Mouse (Mus musculus) gastrocnemius, adult 2 months (tissue): ENCODE data around the gene Kalrn. TPM values are rescaled to one million over a fixed set of nuclear protein-coding genes. Genes with fewer than 3 reads are reported as not detected.

ENCODE experiments used
- DNase-seq: peaks from one replicate; pipeline ENCODE4 v3.0.0; 2022
- H3K27ac ChIP-seq: fragments of 200-600 bp; 2 replicates; pipeline ENCODE4 v1.8.1; 2022; ENCODE audit warnings: mild to moderate bottlenecking
- H3K4me3 ChIP-seq: fragments of 200-600 bp; 2 replicates; pipeline ENCODE4 v1.8.1; 2022; ENCODE audit warnings: mild to moderate bottlenecking, moderate library complexity
- CTCF ChIP-seq: fragments of 200-600 bp; IDR thresholded peaks from 2 replicates; pipeline ENCODE4 v1.8.1; 2022; ENCODE audit warnings: antibody characterized with exemption, mild to moderate bottlenecking, moderate library complexity
- intact Hi-C: fragments of 180-260 bp; cut with DNase I; formaldehyde crosslinking; loops from one replicate; pipeline ENCODE4 v1.15.1; 2025
- total RNA-seq, 2 experiments: library from RNA; stranded (reverse); gene quantifications; 2 replicates each; pipeline ENCODE4 v1.2.3; 2021

Gene Kalrn
- total RNA-seq, 2 experiments from 2014 or later = 21.8 to 28.3 TPM

DNA sequence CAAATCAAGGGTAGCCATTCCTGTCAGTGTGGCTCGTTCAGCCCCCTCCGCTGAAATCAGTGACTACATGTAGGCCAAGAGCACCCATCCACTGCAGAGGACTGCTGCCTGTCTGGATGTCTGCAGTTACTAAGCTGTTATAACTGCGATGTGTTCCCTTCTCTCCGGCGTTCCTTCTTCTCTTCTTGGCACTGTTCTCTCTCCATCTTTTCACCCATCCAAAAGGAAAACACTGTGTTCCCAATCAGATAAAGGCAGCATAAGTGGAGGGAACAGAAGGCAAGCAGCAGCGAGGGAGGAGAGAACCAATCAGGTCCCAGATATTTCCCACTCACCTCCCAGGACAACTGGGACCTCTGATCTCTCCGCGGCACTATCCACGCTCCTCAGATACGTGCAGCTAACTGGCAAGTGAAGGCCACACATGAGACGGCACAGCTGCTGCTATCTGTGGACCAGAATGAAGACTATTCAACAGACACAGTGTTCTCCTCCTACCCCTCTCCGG, 56.4 kb downstream of the Kalrn start:
- DNase-seq = no peak
- TF ChIP-seq CTCF = no peak
- H3K27ac ChIP-seq = no peak overlapping the region
- no peak overlapping the region for H3K4me3 ChIP-seq
- intact Hi-C loops = no loop called here

DNA sequence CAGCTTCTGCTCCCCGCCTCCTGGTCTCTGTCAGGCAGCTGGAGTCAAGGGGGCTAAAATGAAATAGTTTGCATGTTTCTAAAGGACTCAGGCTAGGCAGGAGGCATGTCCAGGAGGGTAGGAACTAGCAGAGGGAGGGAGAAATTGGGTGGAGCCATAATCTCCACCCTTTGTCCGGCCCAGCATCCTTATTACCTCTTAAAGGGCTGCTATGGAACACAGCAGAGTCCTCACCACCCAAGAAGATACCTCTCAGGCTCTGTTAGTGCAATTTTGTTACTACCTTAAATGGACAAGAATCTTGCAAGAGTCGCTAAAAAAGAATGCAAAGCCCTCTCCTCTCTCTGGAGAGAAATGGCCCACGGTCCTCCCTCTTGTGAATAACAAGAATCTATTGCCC, 57.8 kb downstream of the Kalrn start:
- no peak for DNase-seq
- Histone ChIP-seq H3K4me3 (no peak overlapping the region), H3K27ac (no peak overlapping the region)
- no peak for TF ChIP-seq CTCF
- intact Hi-C loops = no loop called here

DNA sequence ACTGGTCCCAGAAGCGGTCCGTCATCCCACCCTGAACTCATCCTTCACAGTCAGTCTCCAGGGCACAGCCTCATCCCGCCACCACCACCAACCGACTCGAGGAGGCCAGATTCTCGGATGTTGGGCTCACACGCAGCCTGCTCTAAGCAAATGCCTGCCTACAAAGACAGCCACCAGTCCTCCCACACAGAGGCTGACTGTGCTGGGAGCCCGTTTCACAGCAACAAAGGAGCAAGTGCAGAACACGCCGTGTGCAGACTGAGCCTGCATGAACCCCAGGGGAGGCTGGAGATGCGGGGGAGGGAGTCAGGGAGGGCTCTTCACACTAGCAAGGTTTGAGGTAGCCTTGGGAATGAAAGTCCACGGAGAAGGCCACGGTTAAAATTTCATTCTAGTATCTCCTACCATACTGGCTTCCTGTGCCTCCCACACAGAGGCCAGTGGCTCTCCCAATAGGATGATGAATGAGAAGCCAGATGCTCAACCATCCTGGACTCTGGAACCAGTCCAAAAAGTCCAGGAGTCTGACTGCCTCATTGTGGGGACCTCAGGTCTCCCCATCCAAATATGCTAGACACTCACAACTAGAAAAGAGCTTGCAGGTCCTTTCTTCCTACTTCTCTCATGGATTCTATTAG, 59.3 kb downstream of the Kalrn start:
- DNase-seq = no peak
- H3K27ac ChIP-seq = no peak overlapping the region
- H3K4me3 ChIP-seq = no peak overlapping the region
- intact Hi-C loops = no loop called here
- TF ChIP-seq CTCF = no peak

DNA sequence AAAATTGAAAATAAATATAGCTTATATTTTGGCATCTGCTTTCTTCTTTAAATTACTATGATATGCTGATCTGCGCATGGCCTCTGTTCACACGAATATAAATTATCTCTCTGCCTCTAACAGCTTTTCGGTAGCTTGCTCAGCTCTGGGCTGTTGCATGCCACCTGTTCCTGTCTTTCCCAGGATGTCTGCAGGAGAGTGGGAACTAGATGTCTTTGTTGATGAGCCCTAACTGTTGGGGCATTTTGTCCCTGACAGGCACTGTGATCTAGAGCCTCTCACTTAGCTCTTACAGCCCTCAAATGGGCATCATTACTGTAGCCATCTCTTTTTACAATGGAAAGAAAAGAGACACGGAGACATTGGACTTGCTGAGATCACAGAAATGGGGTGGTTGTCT, 61.0 kb downstream of the Kalrn start:
- intact Hi-C loops = no loop called here
- no peak overlapping the region for H3K4me3 ChIP-seq
- DNase-seq = no peak
- no peak overlapping the region for H3K27ac ChIP-seq
- TF ChIP-seq CTCF = no peak

DNA sequence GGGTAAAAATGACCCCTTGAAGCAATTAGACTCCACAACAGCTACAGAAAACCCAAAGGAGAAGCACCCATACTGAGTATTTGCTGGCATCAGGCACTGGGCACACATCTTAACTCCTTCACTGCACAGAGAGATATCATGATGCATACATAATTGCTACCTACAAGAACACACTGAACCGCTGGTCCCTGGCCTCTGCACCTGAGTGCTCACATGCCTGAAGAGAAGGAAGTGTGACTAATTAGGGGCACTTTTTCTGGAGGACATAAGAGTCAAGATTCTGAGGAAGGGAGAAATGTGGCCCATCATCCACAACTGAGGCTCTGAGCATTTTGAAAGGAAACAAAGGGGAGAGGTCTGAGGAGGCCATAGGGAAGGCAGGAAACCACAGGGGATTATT, 65.2 kb downstream of the Kalrn start:
- intact Hi-C loops = no loop called here
- DNase-seq = no peak
- H3K27ac ChIP-seq = no peak overlapping the region
- H3K4me3 ChIP-seq = no peak overlapping the region
- TF ChIP-seq CTCF = no peak

DNA sequence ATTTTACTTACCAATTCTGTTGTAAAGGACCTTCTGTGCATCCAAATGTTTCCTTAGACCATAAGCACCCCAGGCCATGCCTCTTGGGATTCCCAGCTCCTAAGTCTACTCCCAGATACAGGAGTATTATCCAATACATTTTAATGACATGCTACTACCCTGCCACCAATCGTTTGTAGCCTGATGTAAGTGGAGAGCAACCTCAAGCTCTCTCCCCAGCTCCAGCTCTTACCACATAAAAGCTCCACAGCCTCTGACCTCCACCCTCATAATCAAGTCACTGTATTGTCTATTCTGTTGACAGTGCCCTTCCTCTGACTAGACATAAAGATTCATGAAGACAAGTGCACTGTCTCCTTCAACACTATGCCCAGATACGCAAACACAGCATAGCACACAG, 67.3 kb downstream of the Kalrn start:
- Histone ChIP-seq H3K4me3 (no peak overlapping the region), H3K27ac (no peak overlapping the region)
- no peak for DNase-seq
- TF ChIP-seq CTCF = no peak
- intact Hi-C loops = no loop called here

DNA sequence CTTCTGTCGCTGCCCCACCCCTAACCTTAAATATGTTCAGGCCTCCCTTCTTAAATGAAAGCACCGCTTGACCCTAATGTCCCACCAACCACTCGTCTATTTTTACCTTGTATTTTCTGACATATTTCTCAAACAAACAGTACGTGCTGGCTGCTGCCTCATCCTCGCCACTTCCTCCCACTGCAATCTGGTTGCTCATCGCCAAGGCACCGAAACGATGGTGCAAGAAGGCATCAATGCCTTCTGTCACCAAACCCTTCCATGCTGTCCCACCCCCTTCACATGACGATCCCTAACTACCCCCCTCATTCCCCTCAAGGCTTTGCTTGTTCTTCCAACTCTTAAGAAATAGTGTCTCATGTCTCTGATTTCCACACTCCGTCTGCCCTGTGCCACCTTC, 69.1 kb downstream of the Kalrn start:
- H3K27ac ChIP-seq = no peak overlapping the region
- intact Hi-C loops = no loop called here
- no peak overlapping the region for H3K4me3 ChIP-seq
- no peak for TF ChIP-seq CTCF
- no peak for DNase-seq

DNA sequence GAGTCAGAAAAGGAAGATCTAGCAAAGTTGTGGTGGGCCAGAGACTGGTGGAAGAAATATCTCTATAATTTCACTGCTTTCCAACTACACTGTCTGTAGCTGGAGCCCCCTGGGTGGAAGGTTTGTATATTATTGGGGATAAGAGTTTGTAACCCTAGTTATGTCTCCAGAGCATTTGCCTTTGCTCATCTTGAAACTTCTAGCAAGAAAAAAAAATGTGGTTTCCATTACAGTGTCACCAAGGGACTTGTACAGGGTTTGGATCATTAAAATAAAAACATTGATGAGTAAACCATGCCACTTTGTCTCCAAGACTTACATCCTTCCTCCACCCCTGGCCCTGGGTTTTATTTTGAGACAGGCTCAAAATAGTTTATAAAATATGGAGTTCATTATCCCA, 71.2 kb downstream of the Kalrn start:
- intact Hi-C loops = no loop called here
- TF ChIP-seq CTCF = no peak
- no peak overlapping the region for H3K4me3 ChIP-seq
- peak overlapping the region; percentile 28; the same call in 1 of the 2 replicates for H3K27ac ChIP-seq
- DNase-seq = no peak

DNA sequence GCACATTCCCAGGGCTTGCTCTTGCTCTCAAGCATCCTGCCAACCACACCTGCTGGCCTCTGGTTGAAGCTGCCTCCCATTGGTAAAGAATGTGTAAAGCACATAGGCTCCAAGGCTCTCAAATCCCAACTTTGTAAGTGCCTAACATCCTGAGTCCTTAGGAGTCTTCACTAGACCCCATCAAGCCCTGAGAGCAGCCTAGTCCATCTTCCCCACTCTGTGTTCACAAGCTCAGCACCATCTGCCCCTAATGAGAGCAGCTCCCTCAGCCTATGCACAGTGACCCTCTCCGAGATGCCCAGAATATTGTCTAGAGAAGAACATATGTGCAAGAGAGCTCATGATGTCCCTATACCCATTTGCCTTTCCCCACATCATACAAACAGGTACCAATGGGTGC, 78.6 kb downstream of the Kalrn start:
- Histone ChIP-seq H3K4me3 (no peak overlapping the region), H3K27ac (peak overlapping the region; percentile 73)
- no peak for DNase-seq
- intact Hi-C loops = loop anchor here (5.0 kb wide), 1 partner anchor 122 kb away; no protein-coding TSS in a partner anchor
- TF ChIP-seq CTCF = no peak

DNA sequence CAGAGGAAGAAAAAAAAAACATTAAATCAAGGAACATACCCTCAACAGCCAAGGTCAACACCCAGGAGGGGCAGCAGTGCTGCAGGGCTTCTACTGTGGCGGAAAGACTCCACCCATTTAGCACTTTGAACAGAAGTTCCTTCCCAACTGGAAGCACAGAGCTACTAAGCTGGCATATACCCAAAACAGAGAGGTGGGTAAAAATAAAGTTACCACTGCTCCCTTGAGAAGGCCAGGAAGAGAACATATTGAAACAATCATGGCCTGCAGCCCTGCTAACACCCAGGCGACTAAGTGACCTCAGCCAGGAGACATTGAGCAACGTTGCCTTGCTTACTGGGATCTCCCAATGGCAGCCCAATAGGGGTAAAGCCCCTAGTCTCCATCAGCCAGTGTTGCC, 79.4 kb downstream of the Kalrn start:
- intact Hi-C loops = loop anchor here (5.0 kb wide), 1 partner anchor 122 kb away; no protein-coding TSS in a partner anchor
- H3K27ac ChIP-seq = peak overlapping the region; percentile 73
- TF ChIP-seq CTCF = no peak
- peak overlapping the region; percentile 26; the same call in 1 of the 2 replicates for H3K4me3 ChIP-seq
- peak; percentile 54 for DNase-seq

DNA sequence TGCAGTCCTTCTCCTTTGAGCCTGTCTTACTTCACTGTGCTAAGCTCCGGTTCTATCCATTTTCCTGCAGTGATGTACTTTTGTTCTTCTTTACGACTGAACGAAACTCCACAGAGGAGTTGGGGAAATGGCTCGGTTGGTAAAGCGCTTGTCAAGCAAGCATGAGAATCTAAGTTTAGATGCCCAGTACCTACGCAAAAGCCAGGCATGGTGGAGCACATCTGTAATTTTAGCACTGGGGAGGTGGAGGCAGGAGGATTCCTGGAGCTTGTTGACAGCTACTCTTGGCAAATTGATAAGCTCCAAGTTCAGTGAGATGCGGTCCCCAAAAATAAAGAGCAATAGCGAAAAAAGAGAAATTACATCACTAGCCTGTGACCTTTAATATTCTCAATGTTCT, 82.1 kb downstream of the Kalrn start:
- intact Hi-C loops = loop anchor here (5.0 kb wide), 1 partner anchor 119 kb away; no protein-coding TSS in a partner anchor
- no peak for TF ChIP-seq CTCF
- Histone ChIP-seq H3K27ac (peak overlapping the region; percentile 73), H3K4me3 (no peak overlapping the region)
- DNase-seq = no peak

DNA sequence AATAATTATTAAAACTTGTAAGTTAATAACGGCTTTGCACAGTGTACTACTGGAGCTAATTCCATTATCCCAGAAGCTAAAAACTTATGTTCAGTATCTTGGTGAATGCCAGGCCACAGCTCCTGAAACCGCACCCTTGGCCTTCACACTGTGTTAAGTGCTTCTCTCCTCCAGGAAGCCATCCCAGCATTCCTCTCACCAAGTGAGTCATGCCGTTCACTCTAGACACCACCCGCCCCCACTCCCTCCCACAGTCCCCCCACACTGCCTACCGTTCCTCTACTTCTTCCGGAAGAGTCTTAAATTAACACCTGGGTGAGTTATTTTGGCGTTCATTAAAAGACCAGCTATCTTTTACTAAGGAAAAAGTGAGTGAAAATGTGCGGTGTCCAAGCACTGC, 82.8 kb downstream of the Kalrn start:
- Histone ChIP-seq H3K4me3 (peak overlapping the region; percentile 23; the same call in 1 of the 2 replicates), H3K27ac (peak overlapping the region; percentile 73)
- intact Hi-C loops = loop anchor here (5.0 kb wide), 1 partner anchor 118 kb away; no protein-coding TSS in a partner anchor
- no peak for TF ChIP-seq CTCF
- peak; percentile 38 for DNase-seq

DNA sequence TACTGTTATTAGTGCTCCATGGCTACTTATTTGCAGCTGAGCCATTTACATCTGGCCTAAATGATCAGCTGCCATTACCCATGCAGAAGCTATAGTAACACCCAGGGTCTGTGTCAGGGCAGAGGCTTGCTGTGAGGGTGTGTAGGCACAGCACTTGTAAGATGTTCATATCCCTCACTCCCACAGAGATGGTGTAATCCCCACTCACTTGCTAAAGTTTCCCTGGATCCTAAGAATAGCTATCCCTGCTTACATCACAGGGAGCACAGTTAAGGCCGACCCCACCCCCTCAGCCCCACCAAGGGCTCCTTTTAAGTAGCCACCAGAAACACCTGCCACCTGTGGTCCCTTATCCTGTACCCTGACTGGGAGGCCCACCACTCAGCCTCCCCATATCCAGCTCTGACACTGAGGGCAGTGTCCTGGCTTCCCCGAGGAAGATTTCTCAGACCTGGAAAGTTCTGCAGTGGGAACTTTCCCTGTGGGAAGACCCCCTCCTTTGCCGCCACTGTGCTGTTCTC, 83.5 kb downstream of the Kalrn start:
- intact Hi-C loops = loop anchor here (5.0 kb wide), 1 partner anchor 118 kb away; no protein-coding TSS in a partner anchor

More for the DNA sequence above, 83.5 kb downstream of the Kalrn start:
- no peak for DNase-seq
- peak overlapping the region; percentile 73 for H3K27ac ChIP-seq
- no peak for TF ChIP-seq CTCF
- peak overlapping the region; percentile 23; the same call in 1 of the 2 replicates for H3K4me3 ChIP-seq
